26 mouse cellular contexts compared by ENCODE assay signal in genomic region chr3:84131369-84131768, GRCm38 (mm10). TPM values are rescaled to one million over a fixed set of nuclear protein-coding genes. Genes with fewer than 3 reads are reported as not detected.
A peak's percentile ranks its signal among the peaks of the same experiment; 100 is the strongest.
DNase-seq lines count a peak whose midpoint lies in the region; ATAC-seq and TF ChIP-seq lines count a peak whose summit lies in the region.
"Had no signal": no experiment of that assay in that cellular context is flagged by ENCODE, and none has a peak within 500 bp of the region (broad histone marks: within the 10 kb centered on the region; RNA-seq: fewer than 3 reads in every experiment).

No protein-coding gene starts in this region.

- no peaks in the 10 kb centered on the region for H3K27me3 ChIP-seq in lung, embryonic 14.5 days (ENCODE audit: insufficient read depth, low read length)
- no peaks in the 10 kb centered on the region for H3K27me3 ChIP-seq in lung, embryonic 16.5 days (ENCODE audit: control insufficient read depth, insufficient read depth, low read depth, low read length)
- H3K27me3 ChIP-seq in stomach, embryonic 16.5 days (ENCODE audit: control insufficient read depth, insufficient read depth, low read length): no peaks in the 10 kb centered on the region
- H3K27me3 ChIP-seq in stomach, postnatal 0 days (ENCODE audit: control insufficient read depth, insufficient read depth, low read length): no peaks in the 10 kb centered on the region
- H3K27me3 ChIP-seq: CH12.LX; embryonic facial prominence, embryonic 13.5 days; embryonic facial prominence, embryonic 15.5 days; forebrain, embryonic 12.5 days; Patski had no signal

- no peak overlapping the region for H3K4me2 ChIP-seq in lung, embryonic 14.5 days
- no peak overlapping the region for H3K4me2 ChIP-seq in lung, embryonic 16.5 days (ENCODE audit: low read depth, low read length)
- no peak overlapping the region for H3K4me2 ChIP-seq in stomach, embryonic 16.5 days (ENCODE audit: low read depth, low read length)
- no peak overlapping the region for H3K4me2 ChIP-seq in stomach, postnatal 0 days (replicated peaks; ENCODE audit: low read depth)
- H3K4me2 ChIP-seq: embryonic facial prominence, embryonic 13.5 days; embryonic facial prominence, embryonic 15.5 days; forebrain, embryonic 12.5 days had no signal

- H3K4me1 ChIP-seq in lung, embryonic 14.5 days (ENCODE audit: insufficient read depth): peaks cover 10% of the 10 kb centered on the region; the same call in 1 of the 2 replicates
- H3K4me1 ChIP-seq in lung, embryonic 16.5 days (replicated peaks; ENCODE audit: control insufficient read depth, insufficient read depth, low read length): peaks cover 19% of the 10 kb centered on the region
- no peaks in the 10 kb centered on the region; the same call in 1 of the 2 replicates for H3K4me1 ChIP-seq in stomach, embryonic 16.5 days (ENCODE audit: control insufficient read depth, insufficient read depth, low read length)
- H3K4me1 ChIP-seq in stomach, postnatal 0 days (replicated peaks; ENCODE audit: control insufficient read depth, insufficient read depth): no peaks in the 10 kb centered on the region
- H3K4me1 ChIP-seq: forebrain, embryonic 12.5 days had no signal

- TF ChIP-seq EP300 in stomach, postnatal 0 days (optimal IDR thresholded peaks at IDR 0.05): no peak

- ATAC-seq in lung, embryonic 14.5 days (ENCODE audit: insufficient read depth): peak; percentile 80
- peak; percentile 73 for ATAC-seq in lung, embryonic 16.5 days (ENCODE audit: low read depth)
- ATAC-seq in stomach, embryonic 16.5 days (ENCODE audit: insufficient read depth, low FRiP score): 0 out of 2 replicates have a peak, but pooled peaks have one; percentile 22
- no peak for ATAC-seq in stomach, postnatal 0 days (ENCODE audit: low FRiP score, low TSS enrichment)
- ATAC-seq: activated CD4-positive, CD25-positive, alpha-beta regulatory T cell, adult 4 months; CD4-positive, CD25-positive, alpha-beta regulatory T cell, adult 4 months; forebrain, embryonic 14.5 days; forebrain, embryonic 16.5 days; Patski had no signal

- peak overlapping the region; percentile 78 for H3K27ac ChIP-seq in lung, embryonic 14.5 days (ENCODE audit: low read depth)
- H3K27ac ChIP-seq in lung, embryonic 16.5 days (ENCODE audit: low read length): peak overlapping the region; percentile 70
- no peak overlapping the region for H3K27ac ChIP-seq in stomach, embryonic 16.5 days (ENCODE audit: low read length)
- H3K27ac ChIP-seq in stomach, postnatal 0 days (replicated peaks): no peak overlapping the region
- H3K27ac ChIP-seq: embryonic facial prominence, embryonic 13.5 days; embryonic facial prominence, embryonic 15.5 days; forebrain, embryonic 10.5 days; forebrain, embryonic 12.5 days had no signal

- no peaks in the 10 kb centered on the region for H3K36me3 ChIP-seq in lung, embryonic 14.5 days (ENCODE audit: insufficient read depth)
- no peaks in the 10 kb centered on the region for H3K36me3 ChIP-seq in lung, embryonic 16.5 days (ENCODE audit: control insufficient read depth, insufficient read depth, low read length)
- H3K36me3 ChIP-seq in stomach, embryonic 16.5 days (ENCODE audit: control insufficient read depth, insufficient read depth, low read length): no peaks in the 10 kb centered on the region
- no peaks in the 10 kb centered on the region for H3K36me3 ChIP-seq in stomach, postnatal 0 days (ENCODE audit: control insufficient read depth, insufficient read depth, low read length)
- H3K36me3 ChIP-seq: embryonic facial prominence, embryonic 13.5 days; embryonic facial prominence, embryonic 15.5 days; forebrain, embryonic 10.5 days; forebrain, embryonic 12.5 days had no signal

- H3K9ac ChIP-seq in lung, embryonic 14.5 days: no peak overlapping the region
- H3K9ac ChIP-seq in lung, embryonic 16.5 days (ENCODE audit: low read length): no peak overlapping the region
- H3K9ac ChIP-seq in stomach, embryonic 16.5 days (ENCODE audit: low read length): no peak overlapping the region
- no peak overlapping the region for H3K9ac ChIP-seq in stomach, postnatal 0 days (ENCODE audit: low read length)
- H3K9ac ChIP-seq: embryonic facial prominence, embryonic 13.5 days; embryonic facial prominence, embryonic 15.5 days; forebrain, embryonic 12.5 days had no signal

- H3K9me3 ChIP-seq in lung, embryonic 14.5 days (ENCODE audit: low read depth, low read length): no peaks in the 10 kb centered on the region
- H3K9me3 ChIP-seq in lung, embryonic 16.5 days (ENCODE audit: control insufficient read depth, low read length): no peaks in the 10 kb centered on the region
- H3K9me3 ChIP-seq in stomach, embryonic 16.5 days (replicated peaks; ENCODE audit: control insufficient read depth, low read length): no peaks in the 10 kb centered on the region
- no peaks in the 10 kb centered on the region for H3K9me3 ChIP-seq in stomach, postnatal 0 days (ENCODE audit: control insufficient read depth, low read length)
- H3K9me3 ChIP-seq: embryonic facial prominence, embryonic 13.5 days; embryonic facial prominence, embryonic 15.5 days; forebrain, embryonic 10.5 days; forebrain, embryonic 12.5 days; G1E had no signal

- DNase-seq in lung, embryonic 14.5 days: peak; percentile 61
- no peak for DNase-seq in lung, postnatal 4 days
- DNase-seq in lung, postnatal 25 days (ENCODE audit: low spot score): no peak
- DNase-seq in stomach, postnatal 0 days (ENCODE audit: low spot score): no peak
- DNase-seq: adrenal gland, adult 8-10 months; B cell, adult 2 months; cerebellum, adult 11-12 months; cerebellum, adult 8-10 months; cerebellum, adult 9-11 months; cerebellum, postnatal 14 days; cerebellum, postnatal 36 days; embryo, embryonic 11 days had no signal

- no peak for TF ChIP-seq CTCF in lung, embryonic 14.5 days (IDR thresholded peaks at IDR 0.05; ENCODE audit: low read depth)
- no peak for TF ChIP-seq CTCF in stomach, postnatal 0 days (IDR thresholded peaks at IDR 0.05; ENCODE audit: low read depth)

- WGBS in lung, embryonic 14.5 days: 31% methylated on average over 3 of the region's 3 CpGs
- 42% methylated on average over 3 of the region's 3 CpGs for WGBS in lung, embryonic 16.5 days
- 78% methylated on average over 3 of the region's 3 CpGs for WGBS in stomach, embryonic 16.5 days
- WGBS in stomach, postnatal 0 days: 70% methylated on average over 3 of the region's 3 CpGs

- H3K4me3 ChIP-seq in lung, embryonic 14.5 days (ENCODE audit: low read depth, low read length): no peak overlapping the region
- H3K4me3 ChIP-seq in lung, embryonic 16.5 days (ENCODE audit: low read length): no peak overlapping the region
- H3K4me3 ChIP-seq in stomach, embryonic 16.5 days (replicated peaks; ENCODE audit: low read length): no peak overlapping the region
- H3K4me3 ChIP-seq in stomach, postnatal 0 days (ENCODE audit: low read depth, low read length): no peak overlapping the region
- H3K4me3 ChIP-seq: embryonic facial prominence, embryonic 13.5 days; embryonic facial prominence, embryonic 15.5 days; erythroblast, embryonic 14.5 days; forebrain, embryonic 10.5 days; forebrain, embryonic 12.5 days had no signal

RNA-seq across cellular contexts. Expression of gene Mnd1, which starts 24.2 kb away (rescaled TPM):
- polyA plus RNA-seq in lung, embryonic 14.5 days (2014; fragmentation: Nextera tagmentation; extraction: Ambion mirVana): 15.4 and 16.9 TPM in 2 replicates
- 11.1 and 13.0 TPM in 2 replicates for polyA plus RNA-seq in lung, embryonic 16.5 days (2015; fragmentation: Nextera tagmentation; extraction: Ambion mirVana)
- 9.7 and 12.6 TPM in 2 replicates for polyA plus RNA-seq in stomach, embryonic 16.5 days (2015; fragmentation: Nextera tagmentation; extraction: Ambion mirVana)
- polyA plus RNA-seq in stomach, postnatal 0 days (2015; fragmentation: Nextera tagmentation; extraction: Ambion mirVana): 9.7 and 10.7 TPM in 2 replicates

RNA-seq across cellular contexts. Expression of gene Gm6525, which starts 42.5 kb away (rescaled TPM):
- 1.2 and 1.6 TPM in 2 replicates for polyA plus RNA-seq in lung, embryonic 14.5 days (2014; fragmentation: Nextera tagmentation; extraction: Ambion mirVana)
- polyA plus RNA-seq in lung, embryonic 16.5 days (2015; fragmentation: Nextera tagmentation; extraction: Ambion mirVana): 0.98 and 1.2 TPM in 2 replicates
- 0.60 and 0.70 TPM in 2 replicates for polyA plus RNA-seq in stomach, embryonic 16.5 days (2015; fragmentation: Nextera tagmentation; extraction: Ambion mirVana)
- 0.75 and 0.88 TPM in 2 replicates for polyA plus RNA-seq in stomach, postnatal 0 days (2015; fragmentation: Nextera tagmentation; extraction: Ambion mirVana)
- polyA plus RNA-seq: activated CD4-positive, CD25-positive, alpha-beta regulatory T cell, adult 4 months; erythroblast, embryonic 14.5 days; G1E had no signal

Comparison
In these comparisons a context has a peak if more than half of its experiments do, and no peak if none do; other contexts are left out.
1. H3K27ac ChIP-seq: peak in lung, embryonic 14.5 days (single experiment) and lung, embryonic 16.5 days (single experiment); none in stomach, embryonic 16.5 days (single experiment) and stomach, postnatal 0 days (single experiment).